Mouse (Mus musculus) CH12.LX (cell line): ENCODE results near the gene Ina. TPM values are rescaled to one million over a fixed set of nuclear protein-coding genes. Genes with fewer than 3 reads are reported as not detected.

Source experiments
- DNase-seq: peaks from one replicate; pipeline ENCODE4 v3.0.0-alpha.2; 2013; ENCODE audit errors: extremely low read depth
- H3K27ac ChIP-seq: 2 replicates; pipeline ENCODE4 v1.5.1; 2012; ENCODE audit warnings: low read depth, mild to moderate bottlenecking, control low read depth, moderate library complexity; ENCODE audit not compliant: insufficient read depth
- H3K27me3 ChIP-seq: replicated peaks from 2 replicates; pipeline ENCODE3; 2012; ENCODE audit warnings: inconsistent platforms
- H3K36me3 ChIP-seq, 2 experiments: replicated peaks in 1 of 2; 2 replicates each; pipeline versions ENCODE3 to v1.6.1; 2012; ENCODE audit warnings: inconsistent platforms in 1 of 2, low read length in 1 of 2, mild to moderate bottlenecking in 1 of 2, mixed read lengths in 1 of 2, moderate library complexity in 1 of 2; ENCODE audit not compliant: control insufficient read depth in 1 of 2, insufficient read depth in 1 of 2
- H3K4me1 ChIP-seq, 2 experiments: 2 replicates each; pipeline ENCODE4 v1.6.1; 2012; ENCODE audit warnings: inconsistent platforms in 1 of 2, moderate library complexity in 1 of 2; ENCODE audit not compliant: insufficient read depth in 2 of 2, control insufficient read depth in 1 of 2
- H3K4me2 ChIP-seq: 2 replicates; pipeline ENCODE4 v1.6.1; 2012; ENCODE audit warnings: low read depth, mild to moderate bottlenecking, control low read depth; ENCODE audit not compliant: poor library complexity, insufficient read depth, severe bottlenecking
- H3K4me3 ChIP-seq, 3 experiments: fragments of 150-350 bp in 1 of 3; sonication (generic) in 1 of 3; replicated peaks in 1 of 3; 2 replicates each; pipeline versions ENCODE3 to v1.5.1; 2011 to 2012; ENCODE audit warnings: low read depth in 2 of 3, low read length in 2 of 3, mild to moderate bottlenecking in 2 of 3, moderate library complexity in 2 of 3, control low read depth in 1 of 3, improper control_type of control experiment in 1 of 3, inconsistent platforms in 1 of 3, mixed read lengths in 1 of 3; ENCODE audit not compliant: poor library complexity in 1 of 3
- H3K79me2 ChIP-seq: replicated peaks from 2 replicates; pipeline ENCODE4 v1.6.1; 2012; ENCODE audit warnings: mild to moderate bottlenecking, moderate library complexity; ENCODE audit not compliant: control insufficient read depth, poor library complexity, insufficient read depth, severe bottlenecking; ENCODE audit errors: extremely low read depth
- H3K9ac ChIP-seq: 2 replicates; pipeline ENCODE4 v1.6.1; 2012; ENCODE audit warnings: low read depth, mild to moderate bottlenecking, control low read depth, moderate library complexity; ENCODE audit not compliant: insufficient read depth
- H3K9me3 ChIP-seq: replicated peaks from 2 replicates; pipeline ENCODE3; 2012; ENCODE audit warnings: low read length, inconsistent platforms, mixed read lengths
- CTCF ChIP-seq, 2 experiments: IDR thresholded peaks in 1 of 2; conservative IDR thresholded peaks in 1 of 2; 2 replicates each; pipeline ENCODE4 v1.5.1; 2011 to 2012; ENCODE audit warnings: low read depth in 2 of 2, low read length in 2 of 2, improper control_type of control experiment in 1 of 2, inconsistent platforms in 1 of 2, mild to moderate bottlenecking in 1 of 2, moderate library complexity in 1 of 2
- EP300 ChIP-seq: IDR thresholded peaks from 2 replicates; pipeline ENCODE4 v1.6.1; 2011; ENCODE audit warnings: low read length, improper control_type of control experiment
- JUN ChIP-seq: IDR thresholded peaks from 2 replicates; pipeline ENCODE4 v1.6.1; 2011; ENCODE audit warnings: low read depth, mild to moderate bottlenecking, low read length, improper control_type of control experiment, moderate library complexity; ENCODE audit not compliant: insufficient read depth
- NRF1 ChIP-seq: IDR thresholded peaks from 2 replicates; pipeline ENCODE4 v1.6.1; 2014; ENCODE audit warnings: low read depth, mild to moderate bottlenecking, inconsistent platforms, low read length, improper control_type of control experiment, moderate library complexity
- SIN3A ChIP-seq: IDR thresholded peaks from 2 replicates; pipeline ENCODE4 v1.6.1; 2012; ENCODE audit warnings: low read length, improper control_type of control experiment, inconsistent platforms
- SMC3 ChIP-seq: IDR thresholded peaks from 2 replicates; pipeline ENCODE4 v1.6.1; 2011; ENCODE audit warnings: low read depth, low read length, improper control_type of control experiment
- UBTF ChIP-seq: IDR thresholded peaks from 2 replicates; pipeline ENCODE4 v1.6.1; 2012; ENCODE audit warnings: low read depth, mild to moderate bottlenecking, inconsistent platforms, low read length, improper control_type of control experiment, moderate library complexity
- USF1 ChIP-seq: IDR thresholded peaks from 2 replicates; pipeline ENCODE4 v1.6.1; 2014; ENCODE audit warnings: low read depth, mild to moderate bottlenecking, inconsistent platforms, low read length, improper control_type of control experiment
- ZMIZ1 ChIP-seq: IDR thresholded peaks from 2 replicates; pipeline ENCODE4 v1.6.1; 2012; ENCODE audit warnings: low read depth, mild to moderate bottlenecking, inconsistent platforms, low read length, improper control_type of control experiment
- ZNF384 ChIP-seq: IDR thresholded peaks from 2 replicates; pipeline ENCODE4 v1.6.1; 2012; ENCODE audit warnings: low read depth, low read length, improper control_type of control experiment, inconsistent platforms
- dilution Hi-C: fragments of 300-500 bp; cut with MboI; formaldehyde crosslinking; loops from 2 replicates; pipeline ENCODE4 v1.14.3; 2020; ENCODE audit warnings: low sequenced_read_pairs; ENCODE audit not compliant: extremely low pct_unique_long_range_greater_than_20kb, extremely low pct_ligation_motif_present
- in situ Hi-C: fragments of 300-500 bp; cut with MboI; formaldehyde crosslinking; loops from 3 replicates; pipeline ENCODE4 v1.14.3; 2019; ENCODE audit warnings: low sequenced_read_pairs, low pct_ligation_motif_present, low pct_unique_long_range_greater_than_20kb, mixed read lengths
- polyA plus RNA-seq: library from polyadenylated mRNA; unstranded; fragments of >175 nt; gene quantifications from 2 replicates; pipeline ENCODE4 v1.2.1, GENCODE M21; 2012; ENCODE audit warnings: low read depth; ENCODE audit not compliant: insufficient read length
- total RNA-seq, 2 experiments: library from RNA; depleted of rRNA; stranded (reverse); fragments of 300-350 nt in 1 of 2; fragments of >200 nt in 1 of 2; gene quantifications; 2 replicates each; pipeline ENCODE4 v1.2.3; 2012 to 2014

Ina gene
- total and polyA plus RNA-seq, 3 experiments, result not detected

DNA sequence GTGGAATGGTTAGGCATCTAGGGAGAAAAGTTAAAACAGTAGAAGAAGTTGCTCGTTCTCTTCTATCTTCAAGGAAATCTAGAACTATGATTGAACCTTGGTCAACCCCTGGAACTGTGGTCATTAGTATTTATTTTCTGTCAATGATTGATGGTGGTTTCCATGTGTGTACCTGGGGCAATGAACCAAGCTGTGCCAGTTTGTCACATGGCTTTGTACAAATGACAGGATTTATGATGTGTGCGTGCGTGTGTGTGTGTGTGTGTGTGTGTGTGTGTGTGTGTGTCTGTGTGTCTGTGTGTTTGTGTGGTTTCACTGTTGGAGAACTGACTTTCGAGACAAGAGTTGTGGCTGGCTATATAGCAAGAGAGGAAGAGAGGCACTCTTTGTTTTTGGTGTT, 39.0 kb downstream of the Ina start:
- Histone ChIP-seq H3K27me3 (no peaks in the 10 kb centered on the region), H3K4me3 (no peak overlapping the region), H3K36me3 (peaks cover under 1 to 4% of the 10 kb centered on the region in 2 experiments), H3K9ac (no peak overlapping the region), H3K27ac (no peak overlapping the region), H3K79me2 (peaks cover 11% of the 10 kb centered on the region), H3K4me2 (no peak overlapping the region), H3K4me1 (peaks cover 9 to 18% of the 10 kb centered on the region in 2 experiments), H3K9me3 (no peaks in the 10 kb centered on the region)
- dilution Hi-C loops (no loop called here), in situ Hi-C loops (no loop called here)
- no peak for DNase-seq
- no peak for TF ChIP-seq ZMIZ1

DNA sequence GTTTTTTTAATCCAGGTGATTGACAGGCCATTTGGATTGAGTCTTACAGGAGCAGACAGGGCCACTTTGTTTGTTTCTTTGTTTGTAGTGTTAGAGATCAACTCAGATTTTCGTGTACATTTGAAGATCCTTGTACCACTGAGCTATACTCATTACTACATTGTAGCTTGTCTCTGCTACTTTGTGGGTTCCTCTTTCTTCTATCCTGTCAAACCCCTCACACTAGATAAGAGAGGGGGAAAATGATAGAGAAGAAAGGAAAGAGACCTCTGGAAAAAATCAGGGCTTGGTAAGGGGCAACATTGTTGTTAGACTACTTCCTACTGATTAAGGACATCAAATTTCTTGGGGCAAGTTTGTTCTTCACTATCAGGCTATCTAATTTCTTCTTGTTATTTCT, 43.2 kb downstream of the Ina start:
- H3K79me2 ChIP-seq, result no peaks in the 10 kb centered on the region
- H3K9ac ChIP-seq, result no peak overlapping the region
- H3K4me1 ChIP-seq, result no peaks in the 10 kb centered on the region
- DNase-seq, result no peak
- dilution Hi-C loops (no loop called here), in situ Hi-C loops (no loop called here)
- H3K27me3 ChIP-seq, result no peaks in the 10 kb centered on the region
- TF ChIP-seq SMC3, result no peak
- no peak for TF ChIP-seq SIN3A
- no peak for TF ChIP-seq JUN
- no peak for TF ChIP-seq UBTF
- no peak for TF ChIP-seq USF1
- TF ChIP-seq EP300, result no peak
- TF ChIP-seq ZMIZ1, result no peak
- no peak for TF ChIP-seq NRF1
- H3K36me3 ChIP-seq, result no peaks in the 10 kb centered on the region
- H3K9me3 ChIP-seq, result no peaks in the 10 kb centered on the region
- H3K4me2 ChIP-seq, result no peak overlapping the region
- no peak overlapping the region for H3K4me3 ChIP-seq
- H3K27ac ChIP-seq, result no peak overlapping the region

DNA sequence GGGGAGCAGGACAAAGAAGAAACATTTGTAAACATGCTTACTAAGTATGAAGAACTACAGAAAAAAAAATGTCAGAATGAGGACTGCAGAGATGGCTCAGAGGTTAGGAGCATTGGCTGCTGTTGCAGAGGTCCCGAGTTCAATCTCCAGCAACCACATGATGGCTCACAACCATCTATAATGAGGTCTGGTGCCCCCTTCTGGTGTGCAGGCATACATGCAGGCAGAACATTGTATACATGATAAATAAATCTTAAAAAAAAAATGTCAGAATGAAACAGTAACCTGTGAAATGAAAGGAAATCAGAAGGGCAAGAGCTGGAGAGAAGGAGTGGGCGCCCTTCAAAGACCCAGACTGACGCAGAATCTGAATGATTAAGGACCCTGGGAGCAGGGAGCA, 51.4 kb downstream of the Ina start:
- TF ChIP-seq ZNF384 (peak; percentile 3; the same call in 1 of the 2 replicates), UBTF (no peak), CTCF (conservative IDR thresholded peaks at IDR 0.05 in 1 of 2, IDR thresholded peaks at IDR 0.05 in 1 of 2; ENCODE audit: low read depth in 2 of 2, low read length in 2 of 2) (peak; percentile 19 to 41; a peak in 3 of 4 replicates)
- dilution Hi-C loops (no loop called here), in situ Hi-C loops (no loop called here)
- peaks cover 10% of the 10 kb centered on the region for H3K79me2 ChIP-seq
- peaks cover 0 to 10% of the 10 kb centered on the region in 2 experiments for H3K36me3 ChIP-seq
- peaks cover 0 to 16% of the 10 kb centered on the region in 2 experiments; a peak in 2 of 4 replicates for H3K4me1 ChIP-seq
- H3K4me2 ChIP-seq, result no peak overlapping the region
- no peaks in the 10 kb centered on the region for H3K9me3 ChIP-seq
- H3K27me3 ChIP-seq, result no peaks in the 10 kb centered on the region
- no peak overlapping the region for H3K27ac ChIP-seq
- no peak for DNase-seq
- no peak overlapping the region for H3K4me3 ChIP-seq
- no peak overlapping the region for H3K9ac ChIP-seq
